Mouse (Mus musculus): ENCODE measurements around the gene Lnpep.
"Not testable (repeated sequence)": the region's sequence is repeated elsewhere in the genome, so short reads cannot be mapped to it uniquely, and the experiment has no call there.

Lnpep gene

GRCm38 (mm10) chr17:17496234-17496633, 128.6 kb downstream of the Lnpep start:
- DNase-seq (ENCODE audit: low spot score in 2 of 2): not testable (repeated sequence)

GRCm38 (mm10) chr17:17492116-17492515, 132.7 kb downstream of the Lnpep start:
- no peak for DNase-seq (ENCODE audit: low spot score in 2 of 2)

- DNase-seq (ENCODE audit: low spot score in 2 of 2): no peak
Measured at GRCm38 (mm10) chr17:17491622-17492001, 133.2 kb downstream of the Lnpep start.

GRCm38 (mm10) chr17:17490820-17491621, 133.8 kb downstream of the Lnpep start:
- no peak for DNase-seq (ENCODE audit: low spot score in 2 of 2)

- DNase-seq (ENCODE audit: low spot score in 2 of 2): no peak
Measured at GRCm38 (mm10) chr17:17485789-17486188, 139.1 kb downstream of the Lnpep start.

All from left cerebral cortex, adult 9 months (tissue).